Mouse (Mus musculus): ENCODE measurements at regions not wholly inside any gene's neighbourhood (a gene's known extent, or its start where the extent isn't known, plus 50 kb on each side); places are given as distances from the start of the nearest gene placed in this dataset.

DNA sequence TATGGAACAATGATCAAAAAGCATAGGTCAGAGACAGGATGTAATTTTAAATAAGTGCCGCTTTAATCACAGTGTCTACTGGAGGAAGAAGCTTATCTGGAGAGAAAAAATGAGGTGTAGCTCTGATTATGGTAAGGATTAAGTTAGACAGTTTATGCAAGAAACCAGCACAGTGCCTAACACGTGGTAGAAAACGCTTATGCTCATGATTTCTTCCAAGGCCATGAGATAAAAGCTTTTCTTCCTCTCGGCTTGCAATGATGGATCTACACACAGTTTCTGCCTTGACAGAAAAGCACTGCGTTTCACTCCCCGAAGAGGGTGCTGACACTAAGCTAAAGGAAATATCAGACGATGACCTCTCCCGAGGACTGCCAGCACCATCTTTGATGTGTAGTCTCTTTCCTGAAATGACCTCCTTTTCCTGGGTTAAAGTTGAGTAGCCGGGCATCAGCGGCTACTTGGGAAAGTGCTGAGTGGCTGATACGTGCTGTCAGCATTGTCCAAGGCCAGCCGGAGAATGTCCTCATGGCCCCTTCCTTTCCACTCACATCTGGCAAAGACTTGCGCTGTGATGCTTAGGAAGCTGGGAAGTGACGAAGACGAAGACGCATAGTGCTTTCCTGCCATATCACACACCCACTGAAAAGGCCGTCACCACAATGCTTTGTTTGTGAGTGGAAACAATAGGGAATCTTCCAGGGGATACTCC lies 72.0 kb downstream of the Hoxa1 start:
- Histone ChIP-seq H3K4me2 (no peak overlapping the region), H3K9me3 (ENCODE audit: control insufficient read depth, low read length) (no peaks in the 10 kb centered on the region), H3K36me3 (ENCODE audit: control insufficient read depth, insufficient read depth, low read length) (no peaks in the 10 kb centered on the region), H3K4me3 (ENCODE audit: low read depth, low read length) (no peak overlapping the region), H3K9ac (ENCODE audit: low read length) (no peak overlapping the region), H3K27ac (ENCODE audit: low read depth, low read length) (no peak overlapping the region), H3K27me3 (ENCODE audit: control insufficient read depth, insufficient read depth, low read length) (no peaks in the 10 kb centered on the region), H3K4me1 (ENCODE audit: control insufficient read depth, insufficient read depth, low read length) (no peaks in the 10 kb centered on the region)
- DNase-seq (ENCODE audit: low spot score, missing footprints) (no peak), ATAC-seq (ENCODE audit: low FRiP score) (no peak)
- WGBS = 86% methylated on average over 17 of the region's 17 CpGs

DNA sequence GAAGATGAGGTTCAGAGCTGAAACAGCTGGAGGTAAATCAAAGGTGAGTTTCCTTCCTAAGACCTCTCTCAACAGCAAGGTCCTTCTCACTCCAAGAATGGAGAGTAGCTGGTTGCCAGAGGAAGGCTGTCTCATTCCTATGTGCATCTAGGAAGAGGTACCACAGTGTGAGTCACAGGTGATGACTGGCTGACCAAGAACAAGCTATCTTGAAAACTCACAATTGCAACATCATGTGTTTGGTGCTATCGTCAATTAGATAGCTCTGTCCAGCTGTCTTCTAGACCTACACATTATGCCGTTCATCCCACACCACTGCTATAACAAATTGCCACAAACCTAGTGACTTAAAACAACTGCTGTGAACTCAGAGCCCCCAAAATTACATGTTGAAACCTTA lies 72.3 kb upstream of the Skap2 start:
- DNase-seq (ENCODE audit: low spot score, missing footprints) (no peak), ATAC-seq (ENCODE audit: low FRiP score) (no peak)

GRCm38 (mm10) chr6:52079501-52079900 lies 67.2 kb upstream of the Skap2 start:
- ATAC-seq (ENCODE audit: low FRiP score) = no peak
- no peak overlapping the region for H3K4me3 ChIP-seq (ENCODE audit: low read depth, low read length)
- H3K4me1 ChIP-seq (ENCODE audit: control insufficient read depth, insufficient read depth, low read length) = peaks cover 4% of the 10 kb centered on the region; the same call in 1 of the 2 replicates
- 29% methylated on average over 7 of the region's 7 CpGs for WGBS
- no peak overlapping the region for H3K9ac ChIP-seq (ENCODE audit: low read length)
- no peaks in the 10 kb centered on the region for H3K9me3 ChIP-seq (ENCODE audit: control insufficient read depth, low read length)
- H3K27ac ChIP-seq (ENCODE audit: low read depth, low read length) = no peak overlapping the region
- no peaks in the 10 kb centered on the region for H3K36me3 ChIP-seq (ENCODE audit: control insufficient read depth, insufficient read depth, low read length)
- H3K27me3 ChIP-seq (ENCODE audit: control insufficient read depth, insufficient read depth, low read length) = no peaks in the 10 kb centered on the region
- no peak for DNase-seq (ENCODE audit: low spot score, missing footprints)
- peak overlapping the region; percentile 40; the same call in 1 of the 2 replicates for H3K4me2 ChIP-seq

More for the DNA sequence above, 72.3 kb upstream of the Skap2 start:
- Histone ChIP-seq H3K9ac (ENCODE audit: low read length) (no peak overlapping the region), H3K9me3 (ENCODE audit: control insufficient read depth, low read length) (no peaks in the 10 kb centered on the region), H3K4me1 (ENCODE audit: control insufficient read depth, insufficient read depth, low read length) (no peaks in the 10 kb centered on the region), H3K27me3 (ENCODE audit: control insufficient read depth, insufficient read depth, low read length) (no peaks in the 10 kb centered on the region), H3K4me2 (no peak overlapping the region), H3K27ac (ENCODE audit: low read depth, low read length) (no peak overlapping the region), H3K36me3 (ENCODE audit: control insufficient read depth, insufficient read depth, low read length) (no peaks in the 10 kb centered on the region), H3K4me3 (ENCODE audit: low read depth, low read length) (no peak overlapping the region)
- WGBS = 91% methylated on average over 2 of the region's 2 CpGs

DNA sequence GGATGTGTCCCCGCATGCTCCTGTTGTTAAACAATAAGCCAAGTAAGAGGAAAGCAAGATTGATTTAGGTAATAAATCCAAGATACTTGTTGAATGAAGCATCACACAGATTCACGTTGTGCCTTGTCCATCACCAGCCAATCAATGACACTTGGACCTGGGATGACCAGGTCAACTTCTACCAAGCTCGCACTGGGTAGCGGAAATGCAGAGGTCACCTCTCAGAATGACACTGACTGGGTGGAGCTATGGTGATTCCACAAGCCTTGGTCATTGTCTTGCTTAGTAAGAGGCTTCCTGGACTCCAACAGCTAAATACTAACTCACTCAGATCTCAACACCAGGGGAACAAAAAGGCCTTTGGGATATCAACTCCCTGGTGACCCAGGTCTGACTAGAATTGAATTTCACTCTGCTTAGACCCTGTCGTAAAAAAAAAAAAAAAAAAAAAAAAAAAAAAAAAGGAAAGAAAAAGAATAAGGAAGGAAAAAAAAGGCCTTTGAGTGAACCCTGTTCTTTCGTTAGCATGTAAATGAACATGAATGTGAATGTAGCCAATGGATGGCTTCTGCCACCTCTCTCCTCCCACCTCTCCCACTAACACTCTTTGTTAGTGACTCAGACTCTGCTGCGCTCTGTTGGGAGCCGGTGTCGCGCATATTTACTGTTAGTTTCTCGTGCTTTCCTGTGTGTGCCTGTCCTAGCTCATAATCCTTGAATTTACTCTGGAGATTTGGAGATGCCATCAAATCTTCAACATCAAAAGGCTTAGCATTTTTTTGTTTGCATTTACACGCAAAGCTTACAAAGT lies 66.4 kb upstream of the Skap2 start:
- Histone ChIP-seq H3K9me3 (ENCODE audit: control insufficient read depth, low read length) (no peaks in the 10 kb centered on the region), H3K27me3 (ENCODE audit: control insufficient read depth, insufficient read depth, low read length) (no peaks in the 10 kb centered on the region), H3K27ac (ENCODE audit: low read depth, low read length) (no peak overlapping the region), H3K9ac (ENCODE audit: low read length) (peak overlapping the region; percentile 42; the same call in 1 of the 2 replicates), H3K4me3 (ENCODE audit: low read depth, low read length) (no peak overlapping the region), H3K36me3 (ENCODE audit: control insufficient read depth, insufficient read depth, low read length) (no peaks in the 10 kb centered on the region), H3K4me2 (peak overlapping the region; percentile 40), H3K4me1 (ENCODE audit: control insufficient read depth, insufficient read depth, low read length) (peaks cover 4% of the 10 kb centered on the region; the same call in 1 of the 2 replicates)
- ATAC-seq (ENCODE audit: low FRiP score) = no peak
- 15% methylated on average over 12 of the region's 12 CpGs for WGBS
- DNase-seq (ENCODE audit: low spot score, missing footprints) = peak; percentile 87

- Histone ChIP-seq H3K36me3 (ENCODE audit: control insufficient read depth, insufficient read depth, low read length) (no peaks in the 10 kb centered on the region), H3K4me2 (no peak overlapping the region), H3K27me3 (ENCODE audit: control insufficient read depth, insufficient read depth, low read length) (no peaks in the 10 kb centered on the region), H3K27ac (ENCODE audit: low read depth, low read length) (no peak overlapping the region), H3K4me1 (ENCODE audit: control insufficient read depth, insufficient read depth, low read length) (peaks cover 4% of the 10 kb centered on the region; the same call in 1 of the 2 replicates), H3K4me3 (ENCODE audit: low read depth, low read length) (no peak overlapping the region), H3K9ac (ENCODE audit: low read length) (no peak overlapping the region), H3K9me3 (ENCODE audit: control insufficient read depth, low read length) (no peaks in the 10 kb centered on the region)
- ATAC-seq (ENCODE audit: low FRiP score) (no peak), DNase-seq (ENCODE audit: low spot score, missing footprints) (no peak)
- 75% methylated on average over 15 of the region's 15 CpGs for WGBS
These were observed 64.0 kb upstream of the Skap2 start for GRCm38 (mm10) chr6:52076179-52076932.

DNA sequence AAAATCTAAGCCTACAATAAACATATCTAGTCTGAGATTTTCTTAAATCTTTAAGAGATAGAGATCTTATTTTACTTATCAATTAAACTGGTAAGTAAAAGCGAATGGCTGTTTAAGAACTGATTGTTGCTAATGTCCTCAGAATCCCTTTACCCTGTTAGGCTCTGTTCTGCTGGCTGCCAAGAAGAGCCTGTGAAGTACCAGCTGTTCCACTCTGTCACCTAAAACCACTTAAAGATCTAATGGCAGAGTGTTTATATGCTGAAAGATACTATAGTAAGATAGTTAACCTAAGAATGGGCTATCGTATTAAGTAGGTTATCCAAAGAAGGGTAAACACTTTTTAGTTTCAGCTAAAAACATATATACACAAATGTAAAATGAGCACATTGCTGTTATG lies 62.6 kb upstream of the Skap2 start:
- H3K27ac ChIP-seq (ENCODE audit: low read depth, low read length) = no peak overlapping the region
- no peak overlapping the region for H3K4me3 ChIP-seq (ENCODE audit: low read depth, low read length)
- WGBS = 93% methylated on average over 2 of the region's 2 CpGs
- H3K9ac ChIP-seq (ENCODE audit: low read length) = no peak overlapping the region
- H3K36me3 ChIP-seq (ENCODE audit: control insufficient read depth, insufficient read depth, low read length) = no peaks in the 10 kb centered on the region
- H3K4me1 ChIP-seq (ENCODE audit: control insufficient read depth, insufficient read depth, low read length) = peaks cover 4% of the 10 kb centered on the region; the same call in 1 of the 2 replicates
- no peaks in the 10 kb centered on the region for H3K9me3 ChIP-seq (ENCODE audit: control insufficient read depth, low read length)
- no peaks in the 10 kb centered on the region for H3K27me3 ChIP-seq (ENCODE audit: control insufficient read depth, insufficient read depth, low read length)
- DNase-seq (ENCODE audit: low spot score, missing footprints) = no peak
- ATAC-seq (ENCODE audit: low FRiP score) = no peak
- H3K4me2 ChIP-seq = no peak overlapping the region

GRCm38 (mm10) chr6:52067151-52067550 lies 54.8 kb upstream of the Skap2 start:
- no peak for ATAC-seq (ENCODE audit: low FRiP score)
- no peak overlapping the region for H3K4me2 ChIP-seq
- no peak overlapping the region for H3K4me3 ChIP-seq (ENCODE audit: low read depth, low read length)

DNA sequence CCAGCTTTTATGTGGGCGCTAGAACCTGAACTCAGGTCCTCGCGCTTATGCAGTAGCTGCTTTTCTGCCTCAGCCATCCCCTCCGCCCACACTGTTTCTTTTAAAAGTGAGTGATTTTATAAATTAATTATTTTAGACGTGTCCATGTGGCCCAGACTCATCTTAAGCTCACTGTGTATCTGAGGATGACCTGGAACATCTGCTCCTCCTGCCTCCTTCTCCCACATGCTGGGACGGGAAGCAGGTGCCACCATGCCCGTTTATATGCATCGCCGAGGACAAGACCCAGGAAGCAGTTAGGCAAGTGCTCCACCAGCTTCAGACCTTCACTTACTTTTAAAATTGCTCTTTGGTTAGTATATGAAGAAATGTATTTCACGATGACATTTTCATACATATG lies 53.3 kb upstream of the Skap2 start:
- H3K27me3 ChIP-seq (ENCODE audit: control insufficient read depth, insufficient read depth, low read length) = no peaks in the 10 kb centered on the region
- H3K27ac ChIP-seq (ENCODE audit: low read depth, low read length) = no peak overlapping the region
- WGBS = 85% methylated on average over 10 of the region's 10 CpGs
- ATAC-seq (ENCODE audit: low FRiP score) = no peak
- H3K4me1 ChIP-seq (ENCODE audit: control insufficient read depth, insufficient read depth, low read length) = no peaks in the 10 kb centered on the region
- H3K36me3 ChIP-seq (ENCODE audit: control insufficient read depth, insufficient read depth, low read length) = no peaks in the 10 kb centered on the region
- H3K9ac ChIP-seq (ENCODE audit: low read length) = no peak overlapping the region
- DNase-seq (ENCODE audit: low spot score, missing footprints) = no peak
- H3K9me3 ChIP-seq (ENCODE audit: control insufficient read depth, low read length) = no peaks in the 10 kb centered on the region
- no peak overlapping the region for H3K4me3 ChIP-seq (ENCODE audit: low read depth, low read length)
- H3K4me2 ChIP-seq = no peak overlapping the region

More at GRCm38 (mm10) chr6:52067151-52067550, 54.8 kb upstream of the Skap2 start:
- H3K9me3 ChIP-seq (ENCODE audit: control insufficient read depth, low read length) = no peaks in the 10 kb centered on the region
- H3K27ac ChIP-seq (ENCODE audit: low read depth, low read length) = no peak overlapping the region
- no peak overlapping the region for H3K9ac ChIP-seq (ENCODE audit: low read length)
- no peaks in the 10 kb centered on the region for H3K4me1 ChIP-seq (ENCODE audit: control insufficient read depth, insufficient read depth, low read length)
- 82% methylated on average over 9 of the region's 9 CpGs for WGBS
- no peaks in the 10 kb centered on the region for H3K27me3 ChIP-seq (ENCODE audit: control insufficient read depth, insufficient read depth, low read length)
- H3K36me3 ChIP-seq (ENCODE audit: control insufficient read depth, insufficient read depth, low read length) = no peaks in the 10 kb centered on the region
- DNase-seq (ENCODE audit: low spot score, missing footprints) = no peak
